Mouse (Mus musculus) neutrophil, adult 5-6 weeks (primary cell): ENCODE measurements around the gene 2700097O09Rik. TPM values are rescaled to one million over a fixed set of nuclear protein-coding genes. Genes with fewer than 3 reads are reported as not detected.
"Not testable (repeated sequence)": the region's sequence is repeated elsewhere in the genome, so short reads cannot be mapped to it uniquely, and the experiment has no call there.

Experiments used
- ATAC-seq: fragments of 151-379, 151-347 bp; 2 replicates; pipeline ENCODE4 v1.8.0; 2017; ENCODE audit warnings: mild to moderate bottlenecking, moderate TSS enrichment; ENCODE audit not compliant: insufficient number of reproducible peaks, poor library complexity, low FRiP score, severe bottlenecking; ENCODE audit errors: extremely low read depth
- total RNA-seq: library from RNA; stranded (forward); fragments of 200-1000 nt; gene quantifications from 2 replicates; pipeline ENCODE4 v1.2.3, GENCODE M21; 2017

2700097O09Rik gene
- total RNA-seq, result 6.5 and 9.2 TPM in 2 replicates

DNA sequence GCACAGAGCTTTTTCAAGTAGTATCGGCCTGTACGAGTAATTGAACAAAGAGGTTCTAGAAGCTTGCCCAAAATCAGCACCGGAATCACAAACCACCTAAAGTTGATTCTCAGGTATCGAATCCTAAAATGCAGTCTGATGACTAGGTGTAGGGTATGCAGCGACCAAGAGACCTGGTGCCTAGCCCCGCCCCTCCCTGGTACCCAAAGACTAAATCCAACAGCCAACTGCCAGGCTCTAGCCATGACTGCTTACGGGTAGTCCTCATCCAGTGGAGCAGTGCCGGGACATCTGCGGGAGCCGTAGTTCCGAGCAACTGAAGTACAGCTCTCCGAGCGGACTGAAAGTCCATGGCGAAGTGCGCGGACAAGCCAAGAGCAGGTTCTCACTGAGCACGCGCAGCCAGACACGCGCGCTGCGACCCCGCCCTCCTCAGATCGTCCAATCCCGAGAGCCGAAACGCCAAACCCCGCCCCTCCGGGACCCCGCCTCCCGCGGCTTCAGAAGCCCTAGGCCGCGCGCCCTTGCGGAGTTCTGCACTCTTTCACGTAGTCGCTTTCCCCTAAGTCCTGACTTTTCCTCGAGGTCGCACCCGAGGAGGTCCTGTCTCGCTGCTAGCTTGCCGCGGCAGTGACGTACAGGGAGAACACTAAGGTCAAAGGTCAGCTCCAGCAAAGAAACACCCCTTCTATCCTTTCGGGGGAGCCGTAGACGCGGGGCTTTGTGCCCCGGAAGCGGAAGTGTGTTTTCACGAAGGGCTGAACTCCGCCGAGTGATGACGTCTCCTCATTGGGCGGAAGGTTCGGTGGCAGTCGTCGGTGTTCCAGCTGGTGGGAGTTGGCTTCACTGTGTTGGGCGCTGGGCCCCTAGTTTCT lies at the start of gene 2700097O09Rik, which contains the start of gene Srp54a:
Gene 2700097O09Rik, minus strand, starts transcription at position 385 of the 875 bp plus-strand sequence.
Gene Srp54a, plus strand, starts transcription at position 537 of the 875 bp plus-strand sequence.
- ATAC-seq, result peak; percentile 94

DNA sequence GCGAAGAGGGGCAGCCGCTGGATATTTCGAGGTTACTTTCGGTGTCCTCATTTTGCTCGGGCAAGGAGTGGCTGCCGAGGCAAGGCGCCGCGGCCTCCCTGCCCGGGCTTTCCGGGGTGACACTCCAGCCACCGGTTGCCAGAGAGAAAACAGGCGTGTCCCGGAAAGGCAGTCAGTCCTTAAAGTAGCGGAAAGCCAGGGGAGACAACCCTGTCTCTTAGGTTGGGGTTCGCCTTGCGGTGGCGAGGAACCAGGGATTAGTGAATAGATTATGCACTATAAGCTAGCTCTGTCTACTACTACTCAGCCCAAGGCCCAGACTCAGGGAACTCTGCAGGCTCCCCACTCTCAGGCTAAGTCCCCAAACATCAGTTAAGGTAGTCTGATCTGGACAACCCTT lies 44.8 kb upstream of the 2700097O09Rik start:
- peak; percentile 23; the same call in 1 of the 2 replicates for ATAC-seq

GRCm38 (mm10) chr12:55124242-55124641 lies 44.3 kb upstream of the 2700097O09Rik start, which contains the start of gene Fam177a:
Fam177a (plus strand) TSS chr12:55124469.
- ATAC-seq, result peak; percentile 80

GRCm38 (mm10) chr12:55112616-55113015 lies 32.7 kb upstream of the 2700097O09Rik start:
- ATAC-seq, result peak; percentile 38; the same call in 1 of the 2 replicates

DNA sequence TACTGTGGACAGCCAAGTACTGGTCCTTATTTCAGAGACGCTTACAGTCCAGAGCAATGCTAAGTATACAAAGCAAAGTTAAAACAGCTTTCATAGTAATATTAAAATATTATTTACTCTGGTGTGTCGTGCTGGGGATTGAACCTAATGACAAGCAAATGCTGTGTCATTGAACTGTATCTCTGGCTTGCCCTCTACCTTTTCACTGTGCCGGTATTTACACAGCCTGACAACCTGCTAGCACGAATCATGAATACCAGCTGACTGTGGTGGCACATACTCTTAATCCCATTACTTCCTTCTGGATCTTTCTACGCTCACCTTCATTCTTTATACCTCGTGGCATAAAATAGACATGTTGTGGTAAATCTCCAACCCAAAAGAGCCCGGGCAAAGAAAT lies 12.2 kb upstream of the 2700097O09Rik start:
- not testable (repeated sequence) for ATAC-seq

DNA sequence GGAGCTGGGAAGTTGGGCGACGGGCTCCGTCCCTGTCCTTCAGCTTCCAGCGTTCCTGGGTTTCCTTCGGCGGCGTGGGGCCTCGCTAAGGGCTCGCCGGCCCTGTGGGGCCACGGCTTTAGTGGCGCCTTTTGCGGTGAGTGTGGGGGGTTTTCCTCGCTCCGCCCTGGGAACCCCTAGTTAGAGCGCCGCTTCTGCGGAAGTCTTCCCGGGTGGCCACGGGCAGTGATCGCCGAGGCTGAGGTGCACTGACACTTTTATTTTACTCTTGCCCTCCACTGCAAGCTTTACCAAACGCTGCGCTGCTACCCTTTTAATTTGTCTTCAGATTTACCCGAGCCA lies 662 bp upstream of the 2700097O09Rik start:
- 0 out of 2 replicates have a peak, but pooled peaks have one; percentile 7 for ATAC-seq

DNA sequence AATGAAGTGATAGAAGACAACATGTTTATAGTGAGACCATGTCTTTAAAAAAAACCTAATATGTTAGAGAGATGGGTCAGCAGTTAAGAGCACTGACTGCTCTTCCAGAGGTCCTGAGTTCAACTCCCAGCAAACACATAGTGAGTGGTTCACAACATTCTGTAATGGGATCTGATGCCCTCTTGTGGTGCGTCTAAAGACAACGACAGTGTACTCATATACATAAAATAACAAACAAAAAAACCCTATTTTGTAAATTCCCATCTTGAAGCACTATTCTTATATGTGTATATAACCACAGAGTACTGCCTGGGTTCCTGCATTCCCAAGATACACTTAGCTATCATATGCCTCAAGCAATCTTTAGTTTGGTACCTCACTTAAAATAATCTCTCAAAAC lies 1.2 kb downstream of the 2700097O09Rik start:
- ATAC-seq, result not testable (repeated sequence)

- no peak for ATAC-seq
Measured at GRCm38 (mm10) chr12:55075296-55075695, 4.6 kb downstream of the 2700097O09Rik start.

GRCm38 (mm10) chr12:55073686-55074085 lies 6.2 kb downstream of the 2700097O09Rik start:
- ATAC-seq, result no peak

- ATAC-seq, result no peak
Measured at GRCm38 (mm10) chr12:55072495-55072894, 7.4 kb downstream of the 2700097O09Rik start.

GRCm38 (mm10) chr12:55062141-55062540 lies 17.8 kb downstream of the 2700097O09Rik start:
- no peak for ATAC-seq

GRCm38 (mm10) chr12:55061006-55061405 lies 18.9 kb downstream of the 2700097O09Rik start:
- no peak for ATAC-seq

DNA sequence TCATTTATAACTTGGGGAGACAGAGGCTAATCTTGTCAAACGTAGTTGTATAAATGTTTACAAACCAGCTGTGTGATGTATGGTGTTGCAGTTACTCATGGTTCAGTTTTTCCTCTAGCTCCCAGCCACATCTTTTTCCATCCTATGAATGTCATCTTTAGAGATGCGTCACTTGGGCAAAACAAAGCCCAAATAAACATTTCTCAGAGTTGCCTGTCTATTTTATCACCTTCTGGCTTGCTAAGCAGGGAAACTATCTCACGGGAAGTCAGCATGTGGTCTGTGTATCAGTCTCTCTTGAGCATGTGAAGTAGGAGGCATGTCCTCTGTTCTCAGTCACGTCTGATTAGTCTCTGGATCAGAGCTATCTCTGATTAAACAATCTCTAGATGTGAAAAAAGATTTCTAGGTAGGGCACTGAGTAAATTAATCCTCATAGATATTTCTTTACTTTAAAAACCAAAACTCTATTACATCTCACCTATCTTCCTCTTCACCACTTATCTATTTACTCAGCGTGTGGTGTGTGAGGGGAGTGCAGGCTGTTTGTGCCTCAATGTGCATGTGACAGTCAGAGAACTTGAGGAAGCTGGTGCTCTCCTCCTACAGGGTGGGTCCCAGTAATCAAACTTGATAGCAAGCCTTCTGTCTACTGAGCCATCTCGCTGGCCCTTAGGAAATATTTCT lies 19.6 kb downstream of the 2700097O09Rik start:
- ATAC-seq, result no peak

DNA sequence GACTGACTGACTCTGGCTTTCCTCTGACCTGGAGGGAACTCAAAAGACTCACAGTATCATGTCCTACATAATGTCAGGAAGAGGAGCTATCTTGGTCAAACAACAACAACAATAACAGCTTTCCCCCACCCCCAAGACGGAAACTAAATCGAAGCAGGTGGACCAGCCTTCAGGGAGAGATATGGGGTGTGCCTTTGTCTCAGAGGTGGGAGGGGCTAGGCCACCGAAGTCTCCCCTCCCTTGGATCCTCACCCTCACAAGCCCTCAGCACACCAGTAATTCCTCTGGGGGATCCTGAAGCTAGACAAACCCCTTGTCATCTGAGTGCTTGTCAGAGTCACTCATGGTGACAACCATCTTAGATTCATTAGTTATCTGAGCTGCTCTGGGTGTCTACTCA lies 20.1 kb downstream of the 2700097O09Rik start:
- ATAC-seq, result no peak

GRCm38 (mm10) chr12:55058865-55059615 lies 20.9 kb downstream of the 2700097O09Rik start:
- ATAC-seq, result no peak

GRCm38 (mm10) chr12:55056703-55057102 lies 23.2 kb downstream of the 2700097O09Rik start:
- ATAC-seq, result no peak

GRCm38 (mm10) chr12:55054551-55055241 lies 25.2 kb downstream of the 2700097O09Rik start:
- ATAC-seq, result no peak

DNA sequence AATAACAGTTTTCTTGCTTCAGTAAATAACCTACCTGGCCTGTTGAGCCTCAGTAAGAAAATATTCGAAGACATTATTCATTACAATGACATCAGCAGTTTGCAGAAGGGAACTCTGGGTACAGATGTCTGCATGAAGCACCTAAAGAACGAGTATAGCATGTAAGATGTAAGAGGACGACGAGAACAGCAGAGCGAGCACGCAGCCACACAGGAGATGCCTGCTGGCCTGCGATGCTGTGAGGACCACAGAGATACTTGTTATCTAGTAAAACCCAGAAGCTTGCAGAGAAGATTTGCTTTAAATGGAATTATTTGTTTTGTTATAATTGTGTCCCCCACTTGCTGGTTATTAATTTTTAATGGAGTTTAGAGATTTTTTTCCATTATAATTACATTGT lies 26.6 kb downstream of the 2700097O09Rik start:
- no peak for ATAC-seq
